Mouse (Mus musculus) intestine, embryonic 16.5 days (tissue): ENCODE measurements around the gene Txndc5. TPM values are rescaled to one million over a fixed set of nuclear protein-coding genes. Genes with fewer than 3 reads are reported as not detected.
A peak's percentile ranks its signal among the peaks of the same experiment; 100 is the strongest.

Source experiments
- ATAC-seq: fragments of 200-750 bp; cut with Nextera tagmentation; 2 replicates; pipeline ENCODE4 v1.8.0; 2017; ENCODE audit warnings: moderate TSS enrichment, moderate library complexity
- H3K27ac ChIP-seq: fragments of 300-500 bp; sonication (generic); 2 replicates; pipeline ENCODE4 v1.5.1; 2014; ENCODE audit warnings: mild to moderate bottlenecking, low read length
- H3K27me3 ChIP-seq: fragments of 300-500 bp; sonication (generic); replicated peaks from 2 replicates; pipeline ENCODE4 v1.6.1; 2014; ENCODE audit warnings: low read length, control low read depth, mixed read lengths; ENCODE audit not compliant: control insufficient read depth, insufficient read depth
- H3K36me3 ChIP-seq: fragments of 300-500 bp; sonication (generic); 2 replicates; pipeline ENCODE4 v1.6.1; 2014; ENCODE audit warnings: low read length, control low read depth; ENCODE audit not compliant: control insufficient read depth, insufficient read depth
- H3K4me1 ChIP-seq: fragments of 300-500 bp; sonication (generic); 2 replicates; pipeline ENCODE4 v1.6.1; 2014; ENCODE audit warnings: low read length, control low read depth, mixed read lengths; ENCODE audit not compliant: control insufficient read depth, insufficient read depth
- H3K4me2 ChIP-seq: fragments of 300-500 bp; sonication (generic); 2 replicates; pipeline ENCODE4 v1.6.1; 2014; ENCODE audit warnings: low read depth, low read length, control low read depth
- H3K4me3 ChIP-seq: fragments of 300-500 bp; sonication (generic); 2 replicates; pipeline ENCODE4 v1.5.1; 2014; ENCODE audit warnings: mild to moderate bottlenecking, low read length
- H3K9ac ChIP-seq: fragments of 300-500 bp; sonication (generic); 2 replicates; pipeline ENCODE4 v1.6.1; 2014; ENCODE audit warnings: low read depth, low read length
- H3K9me3 ChIP-seq: fragments of 300-500 bp; sonication (generic); 2 replicates; pipeline ENCODE4 v1.6.1; 2016; ENCODE audit warnings: low read length, control low read depth; ENCODE audit not compliant: control insufficient read depth
- WGBS: fragments of 180-500 bp; shearing (Covaris S2); extraction: QIAGEN DNeasy Blood & Tissue Kit; methylation state at CpG from one replicate; pipeline ENCODE4 v1.1.7; 2014; 5-methylcytosine and 5-hydroxymethylcytosine counted together
- polyA plus RNA-seq: library from polyadenylated mRNA; unstranded; fragments of >200 nt; fragmentation: Nextera tagmentation; extraction: Ambion mirVana; gene quantifications from 2 replicates; pipeline ENCODE4 v1.2.1, GENCODE M21; 2015

Txndc5 gene
- polyA plus RNA-seq, result 231 and 239 TPM in 2 replicates

GRCm38 (mm10) chr13:38528687-38529294 lies at the start of gene Txndc5:
Txndc5 (minus strand) TSS chr13:38528824.
- peak within 1 kb of the TSS; percentile 84 for H3K4me2 ChIP-seq
- H3K4me1 ChIP-seq, result peaks cover 14% of the 10 kb centered on the region
- H3K27me3 ChIP-seq, result no peaks in the 10 kb centered on the region
- H3K4me3 ChIP-seq, result peak within 1 kb of the TSS; percentile 91
- peak within 1 kb of the TSS; percentile 95 for H3K9ac ChIP-seq
- H3K9me3 ChIP-seq, result no peaks in the 10 kb centered on the region
- WGBS, result 57% methylated on average over 9 of the region's 9 CpGs
- peak; percentile 1 for ATAC-seq
- H3K36me3 ChIP-seq, result no peaks in the 10 kb centered on the region
- H3K27ac ChIP-seq, result peak within 1 kb of the TSS; percentile 94

DNA sequence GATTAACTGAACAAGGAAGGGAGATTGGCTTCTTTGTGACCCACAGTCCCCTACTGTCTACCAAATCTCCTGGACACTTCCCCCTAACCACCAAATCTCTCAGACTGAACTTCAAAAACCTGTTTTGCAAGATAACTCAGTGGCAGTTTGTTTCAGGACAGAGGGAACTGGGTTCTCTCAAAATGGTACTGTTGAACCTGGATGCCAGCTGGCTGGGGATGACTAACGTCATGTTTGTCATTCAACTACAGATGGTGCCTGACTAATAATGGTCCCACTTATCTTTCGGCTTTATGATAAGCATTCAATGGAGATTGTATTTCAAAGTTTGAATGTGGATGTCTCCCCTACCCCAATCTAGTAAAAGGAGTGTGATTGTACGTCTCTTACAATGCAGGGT lies 46.0 kb upstream of the Txndc5 start:
- Histone ChIP-seq H3K36me3 (no peaks in the 10 kb centered on the region), H3K4me2 (no peak overlapping the region), H3K9me3 (no peaks in the 10 kb centered on the region), H3K4me3 (no peak overlapping the region), H3K27me3 (no peaks in the 10 kb centered on the region), H3K27ac (no peak overlapping the region), H3K9ac (no peak overlapping the region), H3K4me1 (no peaks in the 10 kb centered on the region)
- ATAC-seq, result no peak
- 57% methylated on average over 3 of the region's 3 CpGs for WGBS

DNA sequence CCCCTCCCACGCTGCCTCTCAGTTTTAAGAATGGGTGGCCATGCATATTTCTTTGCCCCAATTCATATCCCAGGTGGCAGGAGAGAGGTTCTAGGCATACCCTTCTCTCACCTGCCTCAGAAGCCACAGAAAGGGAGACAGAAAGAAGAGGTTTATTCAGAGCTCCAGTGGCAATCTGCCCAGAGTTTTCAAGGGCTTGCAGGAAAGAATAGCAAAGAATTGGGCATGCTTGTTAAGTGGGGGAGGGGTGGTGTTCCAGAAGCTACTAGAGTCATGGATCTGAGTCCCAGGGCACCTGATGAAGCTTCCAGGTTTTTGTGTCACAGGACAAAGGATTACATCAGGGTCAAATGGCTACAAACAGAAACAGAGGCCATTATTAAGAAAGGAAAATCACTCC lies 44.7 kb upstream of the Txndc5 start:
- Histone ChIP-seq H3K4me2 (no peak overlapping the region), H3K27ac (no peak overlapping the region), H3K9me3 (no peaks in the 10 kb centered on the region), H3K4me3 (no peak overlapping the region), H3K9ac (no peak overlapping the region), H3K36me3 (no peaks in the 10 kb centered on the region), H3K27me3 (no peaks in the 10 kb centered on the region), H3K4me1 (no peaks in the 10 kb centered on the region)
- 95% methylated on average over 1 of the region's 1 CpGs for WGBS
- ATAC-seq, result no peak

- Histone ChIP-seq H3K27me3 (no peaks in the 10 kb centered on the region), H3K36me3 (no peaks in the 10 kb centered on the region), H3K27ac (no peak overlapping the region), H3K4me1 (no peaks in the 10 kb centered on the region), H3K9ac (no peak overlapping the region), H3K4me3 (no peak overlapping the region), H3K9me3 (no peaks in the 10 kb centered on the region), H3K4me2 (no peak overlapping the region)
- no peak for ATAC-seq
- WGBS, result 68% methylated on average over 4 of the region's 4 CpGs
Observed at GRCm38 (mm10) chr13:38565245-38565644, 36.6 kb upstream of the Txndc5 start.

GRCm38 (mm10) chr13:38554611-38555010 lies 26.0 kb upstream of the Txndc5 start:
- ATAC-seq, result peak; percentile 85
- H3K27me3 ChIP-seq, result no peaks in the 10 kb centered on the region
- no peaks in the 10 kb centered on the region for H3K36me3 ChIP-seq
- no peak overlapping the region for H3K27ac ChIP-seq
- H3K4me3 ChIP-seq, result no peak overlapping the region
- WGBS, result 54% methylated on average over 11 of the region's 11 CpGs
- no peaks in the 10 kb centered on the region for H3K9me3 ChIP-seq
- no peaks in the 10 kb centered on the region for H3K4me1 ChIP-seq
- no peak overlapping the region for H3K4me2 ChIP-seq
- H3K9ac ChIP-seq, result no peak overlapping the region

- Histone ChIP-seq H3K27me3 (no peaks in the 10 kb centered on the region), H3K4me2 (no peak overlapping the region), H3K9ac (no peak overlapping the region), H3K27ac (no peak overlapping the region), H3K4me1 (no peaks in the 10 kb centered on the region), H3K36me3 (no peaks in the 10 kb centered on the region), H3K4me3 (no peak overlapping the region), H3K9me3 (no peaks in the 10 kb centered on the region)
- ATAC-seq, result peak; percentile 82
- WGBS, result 57% methylated on average over 3 of the region's 3 CpGs
Observed at GRCm38 (mm10) chr13:38554210-38554609, 25.6 kb upstream of the Txndc5 start.

GRCm38 (mm10) chr13:38548681-38549080 lies 20.1 kb upstream of the Txndc5 start:
- H3K9ac ChIP-seq, result no peak overlapping the region
- H3K36me3 ChIP-seq, result no peaks in the 10 kb centered on the region
- no peak overlapping the region for H3K27ac ChIP-seq
- 78% methylated on average over 5 of the region's 5 CpGs for WGBS
- H3K4me1 ChIP-seq, result no peaks in the 10 kb centered on the region
- H3K27me3 ChIP-seq, result no peaks in the 10 kb centered on the region
- H3K4me3 ChIP-seq, result no peak overlapping the region
- no peak overlapping the region for H3K4me2 ChIP-seq
- no peak for ATAC-seq
- no peaks in the 10 kb centered on the region for H3K9me3 ChIP-seq

DNA sequence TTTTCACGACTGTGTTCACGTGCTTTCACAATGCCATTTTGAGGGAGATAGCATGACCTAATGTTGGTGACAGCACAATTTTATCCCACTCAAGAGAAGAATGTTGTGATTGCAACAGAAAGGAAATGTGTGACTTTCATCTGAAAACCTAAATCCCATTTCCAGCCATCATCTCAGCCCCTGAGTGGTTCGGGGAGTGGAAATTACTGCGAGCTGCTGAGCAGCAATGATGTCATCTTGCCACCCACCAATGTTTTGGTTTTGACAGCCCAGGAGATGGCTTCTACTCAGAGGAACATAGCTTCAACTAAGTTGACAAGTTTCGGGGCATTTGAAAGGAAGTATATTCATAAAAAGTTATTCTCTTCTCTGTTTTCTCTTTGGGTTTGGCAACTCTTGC lies 19.1 kb upstream of the Txndc5 start:
- ATAC-seq, result no peak
- H3K36me3 ChIP-seq, result no peaks in the 10 kb centered on the region
- no peak overlapping the region for H3K4me2 ChIP-seq
- no peak overlapping the region for H3K27ac ChIP-seq
- 86% methylated on average over 5 of the region's 5 CpGs for WGBS
- H3K4me3 ChIP-seq, result no peak overlapping the region
- no peaks in the 10 kb centered on the region for H3K9me3 ChIP-seq
- H3K4me1 ChIP-seq, result no peaks in the 10 kb centered on the region
- no peak overlapping the region for H3K9ac ChIP-seq
- no peaks in the 10 kb centered on the region for H3K27me3 ChIP-seq

DNA sequence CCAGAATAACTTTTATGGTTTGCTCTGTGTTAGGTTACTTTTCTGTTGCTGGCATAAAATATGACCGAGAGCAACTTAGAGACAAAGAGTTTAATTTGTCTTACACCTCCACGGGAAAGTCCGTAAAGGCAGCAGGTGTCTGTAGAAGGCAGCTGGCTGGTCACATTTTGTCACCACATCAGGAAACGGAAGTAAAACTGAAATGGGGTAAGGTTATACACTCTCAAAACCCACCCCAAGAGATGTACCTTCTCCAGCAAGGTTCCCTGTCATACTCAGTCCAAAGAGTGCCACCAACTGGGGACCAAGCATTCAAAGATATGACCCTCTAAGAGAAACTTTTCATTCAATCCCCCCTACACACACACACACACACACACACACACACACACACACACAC lies 18.1 kb upstream of the Txndc5 start:
- ATAC-seq, result no peak
- Histone ChIP-seq H3K4me3 (no peak overlapping the region), H3K9ac (no peak overlapping the region), H3K4me2 (no peak overlapping the region), H3K36me3 (no peaks in the 10 kb centered on the region), H3K27ac (no peak overlapping the region), H3K27me3 (no peaks in the 10 kb centered on the region), H3K9me3 (no peaks in the 10 kb centered on the region), H3K4me1 (no peaks in the 10 kb centered on the region)
- WGBS, result 80% methylated on average over 4 of the region's 4 CpGs

DNA sequence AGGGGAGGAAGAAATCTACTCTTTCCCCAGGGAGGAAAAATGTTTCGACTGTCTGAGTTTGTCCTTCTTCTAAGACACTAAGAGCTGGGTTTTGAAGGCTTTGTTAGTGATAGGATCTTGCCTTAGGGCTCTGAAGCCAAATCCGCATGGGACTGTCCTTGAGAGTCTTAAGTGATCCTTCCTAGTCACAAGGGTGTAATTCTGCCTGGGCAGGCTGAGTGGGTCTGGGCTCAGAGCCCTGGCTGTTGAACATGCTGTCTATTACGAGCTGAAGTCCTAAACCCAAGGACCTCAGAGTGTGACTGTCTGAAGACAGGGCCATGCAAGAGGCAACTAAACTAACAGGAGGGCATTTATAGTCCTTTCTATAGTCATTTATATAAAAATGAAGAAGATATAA lies 16.8 kb upstream of the Txndc5 start:
- 77% methylated on average over 3 of the region's 3 CpGs for WGBS
- Histone ChIP-seq H3K27me3 (no peaks in the 10 kb centered on the region), H3K36me3 (no peaks in the 10 kb centered on the region), H3K9me3 (no peaks in the 10 kb centered on the region), H3K4me2 (no peak overlapping the region), H3K4me3 (no peak overlapping the region), H3K9ac (no peak overlapping the region), H3K27ac (no peak overlapping the region), H3K4me1 (no peaks in the 10 kb centered on the region)
- ATAC-seq, result no peak
